Mouse (Mus musculus): Measurements from ENCODE around the gene Ube2s.
"Not testable (repeated sequence)": the region's sequence is repeated elsewhere in the genome, so short reads cannot be mapped to it uniquely, and the experiment has no call there.

DNA sequence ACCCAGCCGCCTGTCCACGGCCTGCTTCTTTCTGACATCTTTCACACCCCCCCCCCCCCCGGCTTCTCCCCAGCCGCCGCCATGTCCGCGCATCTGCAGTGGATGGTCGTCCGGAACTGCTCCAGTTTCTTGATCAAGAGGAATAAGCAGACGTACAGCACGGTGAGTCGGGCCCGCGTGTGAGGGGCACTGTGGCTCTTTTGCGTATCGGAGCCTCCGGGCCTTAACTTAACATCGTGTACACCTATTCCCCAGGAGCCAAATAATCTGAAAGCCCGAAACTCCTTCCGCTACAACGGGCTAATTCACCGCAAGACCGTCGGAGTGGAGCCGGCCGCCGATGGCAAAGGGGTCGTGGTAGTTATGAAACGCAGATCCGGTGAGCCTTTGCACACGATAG, 19.1 kb downstream of the Ube2s start:
- not testable (repeated sequence) for TF ChIP-seq CTCF (IDR thresholded peaks at IDR 0.05; ENCODE audit: borderline replicate concordance, extremely low read depth, insufficient read depth, insufficient read length); POLR2A (IDR thresholded peaks at IDR 0.05; ENCODE audit: borderline replicate concordance, extremely low read depth, insufficient read depth, insufficient read length, poor library complexity, severe bottlenecking)

Measured in brain, embryonic 14.5 days (tissue).